Mouse (Mus musculus) stomach, postnatal 0 days (tissue): Measurements from ENCODE around the gene Daam1. TPM values are rescaled to one million over a fixed set of nuclear protein-coding genes. Genes with fewer than 3 reads are reported as not detected.

Source experiments
- ATAC-seq: fragments of 200-750 bp; cut with Nextera tagmentation; 2 replicates; pipeline ENCODE4 v1.8.0; 2017; ENCODE audit not compliant: low FRiP score, low TSS enrichment
- DNase-seq: peaks from one replicate; pipeline ENCODE4 v3.0.0-alpha.2; 2016; ENCODE audit warnings: low spot score
- H3K27ac ChIP-seq: fragments of 300-500 bp; sonication (generic); replicated peaks from 2 replicates; pipeline ENCODE4 v1.5.1; 2014; ENCODE audit warnings: mild to moderate bottlenecking, control low read depth
- H3K27me3 ChIP-seq: fragments of 300-500 bp; sonication (generic); 2 replicates; pipeline ENCODE4 v1.6.1; 2014; ENCODE audit warnings: low read length; ENCODE audit not compliant: control insufficient read depth, insufficient read depth
- H3K36me3 ChIP-seq: fragments of 300-500 bp; sonication (generic); 2 replicates; pipeline ENCODE4 v1.6.1; 2014; ENCODE audit warnings: low read length, mixed read lengths; ENCODE audit not compliant: control insufficient read depth, insufficient read depth
- H3K4me1 ChIP-seq: fragments of 300-500 bp; sonication (generic); replicated peaks from 2 replicates; pipeline ENCODE4 v1.6.1; 2014; ENCODE audit warnings: antibody characterized with exemption; ENCODE audit not compliant: control insufficient read depth, insufficient read depth
- H3K4me2 ChIP-seq: fragments of 300-500 bp; sonication (generic); replicated peaks from 2 replicates; pipeline ENCODE4 v1.6.1; 2014; ENCODE audit warnings: low read depth, mild to moderate bottlenecking, control low read depth, moderate library complexity
- H3K4me3 ChIP-seq: fragments of 300-500 bp; sonication (generic); 2 replicates; pipeline ENCODE4 v1.5.1; 2014; ENCODE audit warnings: low read depth, low read length, control low read depth
- H3K9ac ChIP-seq: fragments of 300-500 bp; sonication (generic); 2 replicates; pipeline ENCODE4 v1.6.1; 2014; ENCODE audit warnings: mild to moderate bottlenecking, low read length, control low read depth, mixed read lengths
- H3K9me3 ChIP-seq: fragments of 300-500 bp; sonication (generic); 2 replicates; pipeline ENCODE4 v1.6.1; 2016; ENCODE audit warnings: low read length; ENCODE audit not compliant: control insufficient read depth
- CTCF ChIP-seq: IDR thresholded peaks from 2 replicates; pipeline ENCODE4 v1.5.1; 2016; ENCODE audit warnings: antibody characterized with exemption, low read depth, mild to moderate bottlenecking, moderate library complexity
- EP300 ChIP-seq: optimal IDR thresholded peaks from 2 replicates; pipeline ENCODE3; 2016; ENCODE audit warnings: antibody characterized with exemption
- WGBS: fragments of 180-500 bp; shearing (Covaris S2); extraction: QIAGEN DNeasy Blood & Tissue Kit; methylation state at CpG from one replicate; pipeline ENCODE4 v1.1.7; 2014; 5-methylcytosine and 5-hydroxymethylcytosine counted together
- polyA plus RNA-seq: library from polyadenylated mRNA; unstranded; fragments of >200 nt; fragmentation: Nextera tagmentation; extraction: Ambion mirVana; gene quantifications from 2 replicates; pipeline ENCODE4 v1.2.1, GENCODE M21; 2015

Gene Daam1
- polyA plus RNA-seq, 1 experiment from 2014 or later = 6.9 TPM

GRCm38 (mm10) chr12:71949606-71950005 lies 118.7 kb downstream of the Daam1 start:
- 90% methylated on average over 6 of the region's 6 CpGs for WGBS
- DNase-seq (no peak), ATAC-seq (no peak)
- Histone ChIP-seq H3K9ac (no peak overlapping the region), H3K27me3 (no peaks in the 10 kb centered on the region), H3K4me3 (no peak overlapping the region), H3K36me3 (peaks cover 22% of the 10 kb centered on the region), H3K4me2 (no peak overlapping the region), H3K27ac (no peak overlapping the region), H3K9me3 (no peaks in the 10 kb centered on the region), H3K4me1 (no peaks in the 10 kb centered on the region)
- no peak for TF ChIP-seq CTCF
- TF ChIP-seq EP300 = no peak

- H3K4me3 ChIP-seq = no peak overlapping the region
- peaks cover 22% of the 10 kb centered on the region for H3K36me3 ChIP-seq
- TF ChIP-seq CTCF = no peak
- no peak for TF ChIP-seq EP300
- H3K27me3 ChIP-seq = no peaks in the 10 kb centered on the region
- ATAC-seq (no peak), DNase-seq (no peak)
- H3K9ac ChIP-seq = no peak overlapping the region
- H3K4me1 ChIP-seq = no peaks in the 10 kb centered on the region
- 73% methylated on average over 13 of the region's 13 CpGs for WGBS
- H3K27ac ChIP-seq = no peak overlapping the region
- no peaks in the 10 kb centered on the region for H3K9me3 ChIP-seq
- no peak overlapping the region for H3K4me2 ChIP-seq
Observed at GRCm38 (mm10) chr12:71950095-71950877, 119.4 kb downstream of the Daam1 start.

- ATAC-seq (no peak), DNase-seq (no peak)
- no peak overlapping the region for H3K4me2 ChIP-seq
- H3K36me3 ChIP-seq = peaks cover 20% of the 10 kb centered on the region
- H3K4me1 ChIP-seq = no peaks in the 10 kb centered on the region
- TF ChIP-seq EP300 = no peak
- TF ChIP-seq CTCF = no peak
- no peak overlapping the region for H3K9ac ChIP-seq
- no peak overlapping the region for H3K27ac ChIP-seq
- H3K4me3 ChIP-seq = no peak overlapping the region
- no peaks in the 10 kb centered on the region for H3K27me3 ChIP-seq
- no peaks in the 10 kb centered on the region for H3K9me3 ChIP-seq
- 39% methylated on average over 5 of the region's 5 CpGs for whole genome bisulfite sequencing
Observed at GRCm38 (mm10) chr12:71954180-71954935, 123.5 kb downstream of the Daam1 start.

- H3K36me3 ChIP-seq = peaks cover 13% of the 10 kb centered on the region
- H3K9me3 ChIP-seq = no peaks in the 10 kb centered on the region
- no peak overlapping the region for H3K27ac ChIP-seq
- 74% methylated on average over 6 of the region's 6 CpGs for WGBS
- no peak overlapping the region for H3K9ac ChIP-seq
- no peak for TF ChIP-seq EP300
- no peak for TF ChIP-seq CTCF
- H3K27me3 ChIP-seq = no peaks in the 10 kb centered on the region
- no peak overlapping the region for H3K4me2 ChIP-seq
- ATAC-seq (no peak), DNase-seq (no peak)
- H3K4me1 ChIP-seq = no peaks in the 10 kb centered on the region
- H3K4me3 ChIP-seq = no peak overlapping the region
Observed at GRCm38 (mm10) chr12:71956980-71957379, 126.1 kb downstream of the Daam1 start.

GRCm38 (mm10) chr12:71957496-71957895 lies 126.6 kb downstream of the Daam1 start:
- no peak for DNase-seq
- WGBS = 76% methylated on average over 5 of the region's 5 CpGs
- TF ChIP-seq CTCF (no peak), EP300 (no peak)
- H3K4me3 ChIP-seq = no peak overlapping the region
- no peak overlapping the region for H3K4me2 ChIP-seq
- no peak overlapping the region for H3K9ac ChIP-seq
- H3K27ac ChIP-seq = no peak overlapping the region
- no peaks in the 10 kb centered on the region for H3K27me3 ChIP-seq
- peaks cover 10% of the 10 kb centered on the region for H3K36me3 ChIP-seq
- no peaks in the 10 kb centered on the region for H3K9me3 ChIP-seq
- no peak for ATAC-seq
- H3K4me1 ChIP-seq = no peaks in the 10 kb centered on the region

GRCm38 (mm10) chr12:71959351-71959991 lies 128.6 kb downstream of the Daam1 start:
- no peak for TF ChIP-seq CTCF
- no peak for TF ChIP-seq EP300
- Histone ChIP-seq H3K4me3 (no peak overlapping the region), H3K27me3 (no peaks in the 10 kb centered on the region), H3K27ac (no peak overlapping the region), H3K4me2 (no peak overlapping the region), H3K36me3 (peaks cover 7% of the 10 kb centered on the region), H3K9ac (no peak overlapping the region), H3K4me1 (no peaks in the 10 kb centered on the region), H3K9me3 (no peaks in the 10 kb centered on the region)
- DNase-seq (no peak), ATAC-seq (no peak)
- WGBS = 49% methylated on average over 6 of the region's 6 CpGs
